Mouse (Mus musculus) hindbrain, embryonic 12.5 days (tissue): Measurements from ENCODE around the gene BC025920. TPM values are rescaled to one million over a fixed set of nuclear protein-coding genes. Genes with fewer than 3 reads are reported as not detected.
A peak's percentile ranks its signal among the peaks of the same experiment; 100 is the strongest.
"Not testable (repeated sequence)": the region's sequence is repeated elsewhere in the genome, so short reads cannot be mapped to it uniquely, and the experiment has no call there.

Experiments used
- ATAC-seq: fragments of 200-750 bp; cut with Nextera tagmentation; 2 replicates; pipeline ENCODE4 v1.8.0; 2017; ENCODE audit warnings: moderate TSS enrichment; ENCODE audit not compliant: low FRiP score
- H3K27ac ChIP-seq: fragments of 300-500 bp; sonication (generic); 2 replicates; pipeline ENCODE4 v1.5.1; 2016; ENCODE audit warnings: mild to moderate bottlenecking
- H3K27me3 ChIP-seq: fragments of 300-500 bp; sonication (generic); 2 replicates; pipeline ENCODE4 v1.6.1; 2016; ENCODE audit warnings: mild to moderate bottlenecking
- H3K36me3 ChIP-seq: fragments of 300-500 bp; sonication (generic); 2 replicates; pipeline ENCODE4 v1.6.1; 2016; ENCODE audit warnings: mild to moderate bottlenecking
- H3K4me1 ChIP-seq: fragments of 300-500 bp; sonication (generic); 2 replicates; pipeline ENCODE4 v1.6.1; 2016
- H3K4me2 ChIP-seq: fragments of 300-500 bp; sonication (generic); replicated peaks from 2 replicates; pipeline ENCODE4 v1.6.1; 2016; ENCODE audit warnings: mild to moderate bottlenecking
- H3K4me3 ChIP-seq: fragments of 300-500 bp; sonication (generic); 2 replicates; pipeline ENCODE4 v1.5.1; 2016; ENCODE audit warnings: mild to moderate bottlenecking
- H3K9ac ChIP-seq: fragments of 300-500 bp; sonication (generic); 2 replicates; pipeline ENCODE4 v1.6.1; 2016; ENCODE audit warnings: mild to moderate bottlenecking, moderate library complexity
- H3K9me3 ChIP-seq: fragments of 300-500 bp; sonication (generic); replicated peaks from 2 replicates; pipeline ENCODE4 v1.6.1; 2016; ENCODE audit warnings: mild to moderate bottlenecking
- WGBS: fragments of 180-500 bp; shearing (Covaris S2); methylation state at CpG from one replicate; pipeline ENCODE4 v1.1.7; 2016; 5-methylcytosine and 5-hydroxymethylcytosine counted together
- polyA plus RNA-seq: library from polyadenylated mRNA; unstranded; fragments of >200 nt; fragmentation: Nextera tagmentation; extraction: Ambion mirVana; gene quantifications from 2 replicates; pipeline ENCODE4 v1.2.1, GENCODE M21; 2016

BC025920 gene
- polyA plus RNA-seq, 1 experiment from 2014 or later, result 1.2 TPM

GRCm38 (mm10) chr10:81640825-81641224, 34.8 kb downstream of the BC025920 start:
- H3K27ac ChIP-seq, H3K27me3 ChIP-seq, H3K4me2 ChIP-seq, H3K36me3 ChIP-seq, H3K4me3 ChIP-seq, H3K9ac ChIP-seq, ATAC-seq, H3K9me3 ChIP-seq: not testable (repeated sequence)
- peaks cover 26% of the 10 kb centered on the region for H3K4me1 ChIP-seq
- 51% methylated on average over 4 of the region's 4 CpGs for WGBS

- Histone ChIP-seq H3K9me3 (no peaks in the 10 kb centered on the region), H3K4me1 (peaks cover 26% of the 10 kb centered on the region), H3K9ac (no peak overlapping the region), H3K27me3 (no peaks in the 10 kb centered on the region), H3K36me3 (no peaks in the 10 kb centered on the region), H3K4me2 (no peak overlapping the region), H3K27ac (no peak overlapping the region), H3K4me3 (no peak overlapping the region)
- 89% methylated on average over 2 of the region's 2 CpGs for WGBS
- no peak for ATAC-seq
These were observed 35.5 kb downstream of the BC025920 start for GRCm38 (mm10) chr10:81641566-81641965.

DNA sequence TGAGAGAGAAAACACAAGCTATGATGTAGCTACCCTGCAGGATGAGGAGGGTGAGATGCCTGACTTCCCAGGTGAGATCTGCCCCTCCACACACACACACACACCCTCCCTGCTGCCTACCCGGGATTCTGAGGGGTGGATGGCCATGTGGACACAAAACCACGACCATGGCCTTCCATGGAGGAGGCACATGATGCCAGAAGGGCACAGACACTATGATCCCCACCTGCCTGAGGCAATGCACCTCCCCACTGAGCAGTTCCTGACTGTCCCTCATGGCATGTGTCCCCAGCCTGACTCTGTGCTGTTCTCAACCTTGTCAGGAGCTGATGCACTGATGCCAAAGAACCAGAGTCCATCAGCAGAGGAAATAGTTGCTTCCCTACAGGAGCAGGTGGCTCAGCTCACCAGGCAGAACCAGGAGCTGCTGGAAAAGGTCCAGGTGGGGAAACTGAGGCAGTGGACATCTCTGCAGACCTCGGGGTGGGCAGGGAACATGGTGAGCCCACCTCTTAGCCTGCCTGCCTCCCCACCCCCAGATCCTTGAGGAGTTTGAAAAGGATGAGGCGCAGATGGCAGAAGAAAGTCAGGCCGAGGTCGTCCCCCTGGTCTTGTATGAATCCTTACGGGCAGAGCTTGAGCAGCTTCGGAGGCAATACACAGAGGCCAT, 36.0 kb downstream of the BC025920 start:
- no peaks in the 10 kb centered on the region for H3K9me3 ChIP-seq
- H3K9ac ChIP-seq, result peak overlapping the region; percentile 92
- H3K27ac ChIP-seq, result no peak overlapping the region
- H3K4me1 ChIP-seq, result peaks cover 26% of the 10 kb centered on the region
- 75% methylated on average over 8 of the region's 8 CpGs for WGBS
- peak overlapping the region; percentile 61 for H3K4me3 ChIP-seq
- ATAC-seq, result no peak
- no peaks in the 10 kb centered on the region for H3K36me3 ChIP-seq
- H3K27me3 ChIP-seq, result no peaks in the 10 kb centered on the region; the same call in 1 of the 2 replicates
- H3K4me2 ChIP-seq, result peak overlapping the region; percentile 81

GRCm38 (mm10) chr10:81642648-81643448, 36.8 kb downstream of the BC025920 start:
- no peaks in the 10 kb centered on the region; the same call in 1 of the 2 replicates for H3K27me3 ChIP-seq
- ATAC-seq, result peak; percentile 63; the same call in 1 of the 2 replicates
- H3K27ac ChIP-seq, result peak overlapping the region; percentile 97
- H3K4me1 ChIP-seq, result peaks cover 26% of the 10 kb centered on the region
- peak overlapping the region; percentile 61 for H3K4me3 ChIP-seq
- peak overlapping the region; percentile 92 for H3K9ac ChIP-seq
- H3K36me3 ChIP-seq, result no peaks in the 10 kb centered on the region
- H3K9me3 ChIP-seq, result no peaks in the 10 kb centered on the region
- WGBS, result 22% methylated on average over 24 of the region's 24 CpGs
- peak overlapping the region; percentile 81 for H3K4me2 ChIP-seq

DNA sequence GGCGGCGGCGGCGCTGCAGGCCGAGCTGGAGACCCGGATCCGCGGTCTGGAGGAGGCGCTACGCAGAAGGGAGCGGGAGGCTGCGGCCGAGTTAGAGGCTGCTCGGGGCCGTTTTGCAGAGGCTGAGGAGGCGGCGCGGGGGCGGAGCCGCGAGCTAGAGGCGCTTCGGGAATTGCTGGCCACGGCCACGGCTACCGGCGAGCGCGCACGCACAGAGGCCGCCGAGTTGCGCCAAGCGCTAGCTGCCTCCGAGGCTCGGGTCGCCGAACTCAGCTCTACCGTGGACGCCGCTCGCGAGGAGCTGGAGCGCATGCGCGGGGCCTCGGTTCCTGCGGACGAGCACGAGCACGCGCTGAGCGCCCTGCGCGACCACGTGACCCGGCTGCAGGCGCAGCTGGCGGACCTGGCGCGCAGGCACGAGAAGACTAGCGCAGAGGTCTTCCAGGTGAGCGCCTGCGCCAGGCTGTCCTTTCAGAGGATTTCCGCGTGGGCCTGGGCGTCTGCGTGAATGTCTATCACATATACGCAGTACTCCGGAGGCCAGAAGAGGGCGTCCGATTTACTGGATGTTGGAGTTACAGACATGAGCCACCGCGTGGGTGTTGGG, 37.5 kb downstream of the BC025920 start:
- Histone ChIP-seq H3K9me3 (no peaks in the 10 kb centered on the region), H3K36me3 (no peaks in the 10 kb centered on the region), H3K9ac (peak overlapping the region; percentile 92), H3K4me3 (peak overlapping the region; percentile 61), H3K4me1 (peaks cover 26% of the 10 kb centered on the region), H3K27ac (peak overlapping the region; percentile 97), H3K27me3 (no peaks in the 10 kb centered on the region; the same call in 1 of the 2 replicates), H3K4me2 (peak overlapping the region; percentile 81)
- WGBS, result under 1% methylated on average over 74 of the region's 75 CpGs
- peak; percentile 90 for ATAC-seq

DNA sequence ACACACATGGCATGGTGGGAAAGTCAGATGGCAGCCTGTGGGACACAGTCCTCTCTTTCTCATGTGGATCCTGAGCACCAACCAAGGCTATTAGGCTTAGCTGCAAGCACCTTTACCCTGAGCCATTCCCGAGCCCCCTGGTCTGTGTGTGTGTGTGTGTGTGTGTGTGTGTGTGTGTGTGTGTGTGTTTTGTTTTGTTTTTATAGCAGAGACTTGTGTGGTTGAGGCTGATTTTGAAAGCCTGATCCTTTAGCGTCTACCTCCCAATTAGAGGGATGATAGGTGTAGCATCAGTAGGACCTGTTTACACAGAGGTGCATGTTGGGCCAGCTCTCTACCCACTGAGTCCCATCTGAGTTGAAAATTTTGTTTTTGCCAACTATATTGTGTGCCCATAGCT, 38.1 kb downstream of the BC025920 start:
- H3K4me3 ChIP-seq, result peak overlapping the region; percentile 61
- WGBS, result 72% methylated on average over 2 of the region's 2 CpGs
- H3K9me3 ChIP-seq, result no peaks in the 10 kb centered on the region
- H3K27me3 ChIP-seq, result no peaks in the 10 kb centered on the region; the same call in 1 of the 2 replicates
- peak; percentile 20; the same call in 1 of the 2 replicates for ATAC-seq
- H3K27ac ChIP-seq, result peak overlapping the region; percentile 97
- H3K36me3 ChIP-seq, result no peaks in the 10 kb centered on the region
- H3K9ac ChIP-seq, result peak overlapping the region; percentile 92
- peak overlapping the region; percentile 81 for H3K4me2 ChIP-seq
- peaks cover 26% of the 10 kb centered on the region for H3K4me1 ChIP-seq

GRCm38 (mm10) chr10:81644716-81645115, 38.6 kb downstream of the BC025920 start:
- peak overlapping the region; percentile 81; the same call in 1 of the 2 replicates for H3K4me2 ChIP-seq
- no peaks in the 10 kb centered on the region for H3K9me3 ChIP-seq
- no peaks in the 10 kb centered on the region for H3K36me3 ChIP-seq
- ATAC-seq, result no peak
- no peak overlapping the region for H3K4me3 ChIP-seq
- no peaks in the 10 kb centered on the region; the same call in 1 of the 2 replicates for H3K27me3 ChIP-seq
- 90% methylated on average over 18 of the region's 18 CpGs for WGBS
- H3K27ac ChIP-seq, result no peak overlapping the region
- H3K9ac ChIP-seq, result no peak overlapping the region
- peaks cover 26% of the 10 kb centered on the region for H3K4me1 ChIP-seq

DNA sequence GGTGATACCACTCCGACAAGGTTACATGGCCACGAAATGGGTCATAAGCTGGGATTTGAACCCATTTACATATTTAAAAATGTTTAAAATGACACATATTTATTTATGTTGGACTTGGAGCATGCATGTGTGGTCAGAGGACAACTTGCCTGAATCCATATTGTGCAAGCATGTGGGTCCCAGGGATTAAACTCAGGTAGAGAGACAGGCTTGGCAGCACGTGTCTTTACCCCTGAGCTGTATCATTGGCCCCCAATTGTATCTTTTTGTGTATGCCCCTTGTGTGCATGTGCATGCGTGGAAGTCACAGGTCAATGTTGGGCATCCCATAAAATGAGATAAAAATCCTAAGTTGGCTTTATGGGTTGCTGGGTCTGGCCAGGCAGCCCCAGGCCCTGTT, 39.3 kb downstream of the BC025920 start:
- Histone ChIP-seq H3K4me2 (no peak overlapping the region), H3K4me3 (no peak overlapping the region), H3K9me3 (peaks cover under 1% of the 10 kb centered on the region; the same call in 1 of the 2 replicates), H3K27me3 (no peaks in the 10 kb centered on the region; the same call in 1 of the 2 replicates), H3K9ac (no peak overlapping the region), H3K4me1 (peaks cover 28% of the 10 kb centered on the region), H3K36me3 (no peaks in the 10 kb centered on the region), H3K27ac (no peak overlapping the region)
- ATAC-seq, result no peak
- 90% methylated on average over 4 of the region's 4 CpGs for WGBS

DNA sequence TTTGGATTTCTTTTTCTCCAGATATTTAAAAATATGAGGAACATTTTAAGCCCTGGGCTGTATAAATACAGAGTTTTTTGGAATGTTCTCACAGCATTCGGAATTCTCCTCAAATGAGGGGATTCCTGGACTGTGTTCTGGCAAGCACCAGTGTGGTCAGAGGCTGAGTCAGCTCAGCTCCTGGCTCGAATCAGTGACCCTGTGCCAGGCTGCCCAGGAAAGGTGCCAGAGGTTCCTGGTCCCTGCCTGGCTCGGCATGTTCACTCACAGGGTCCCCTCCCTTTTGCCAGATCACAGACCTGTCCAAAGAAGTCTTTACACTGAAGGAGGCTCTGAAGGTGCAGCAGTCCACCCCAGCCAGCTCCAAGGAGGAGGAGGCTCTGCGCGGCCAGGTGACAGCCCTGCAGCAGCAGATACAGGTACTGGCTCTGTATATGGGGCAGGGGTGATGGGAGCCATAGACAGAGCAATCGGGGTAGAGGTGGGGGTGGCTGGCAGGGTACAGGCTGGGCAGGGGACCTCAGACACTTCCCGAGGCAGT, 40.0 kb downstream of the BC025920 start:
- Histone ChIP-seq H3K9me3 (peaks cover 8% of the 10 kb centered on the region; the same call in 1 of the 2 replicates), H3K4me1 (peaks cover 27% of the 10 kb centered on the region)
- WGBS, result 79% methylated on average over 7 of the region's 7 CpGs

DNA sequence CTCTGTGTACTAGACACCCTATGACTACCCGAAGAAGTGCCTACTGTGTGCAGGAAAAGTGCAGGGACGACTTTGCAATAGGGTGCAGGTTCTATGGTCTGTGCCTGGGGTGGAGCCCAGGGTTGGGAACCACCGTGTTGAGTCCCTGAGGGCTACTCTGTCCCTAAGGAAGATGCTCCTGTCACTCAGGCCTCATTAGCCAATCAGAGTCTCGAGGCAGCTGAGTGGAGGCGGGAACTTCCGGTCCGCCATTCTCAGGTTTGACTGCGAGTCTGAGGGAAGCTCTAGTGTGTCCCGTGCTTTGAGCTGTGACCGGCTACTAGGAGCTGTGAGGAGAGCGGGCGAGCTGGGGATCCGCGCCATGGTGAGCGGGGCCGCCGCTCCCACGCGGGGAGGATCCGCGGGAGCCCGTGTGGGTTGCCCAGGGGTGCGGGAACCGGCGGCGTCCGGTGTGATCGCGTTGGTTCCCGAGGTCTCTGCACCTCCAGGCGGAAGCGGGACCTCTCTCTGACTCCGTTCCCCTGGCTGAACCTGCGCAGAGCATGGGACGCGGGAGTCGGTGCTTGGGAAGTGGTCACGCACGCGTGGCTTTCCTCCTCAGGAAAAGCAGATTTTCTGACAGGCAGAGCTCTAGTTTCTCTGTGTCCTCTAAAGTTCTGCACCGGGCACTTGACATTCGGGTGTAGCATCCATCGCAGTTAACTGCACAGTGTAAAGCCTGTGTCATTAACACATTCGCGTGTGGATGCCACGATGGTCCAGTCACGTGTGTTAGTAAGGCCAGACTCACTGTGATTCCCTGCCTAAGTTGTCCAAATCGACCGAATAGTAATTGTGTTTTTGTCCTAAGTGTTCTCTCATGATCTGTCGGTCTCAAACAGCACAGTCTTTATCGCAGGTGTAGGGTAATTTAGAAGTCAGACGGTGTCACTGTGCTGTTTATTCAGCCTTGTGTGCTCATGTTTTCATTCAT, 43.0 kb downstream of the BC025920 start, which contains the start of gene Gm10778:
Gene Gm10778 (plus strand): TSS at position 257 of the 973 bp plus-strand sequence.
- Histone ChIP-seq H3K4me2 (peak within 1 kb of the TSS; percentile 65), H3K36me3 (peaks cover 24% of the 10 kb centered on the region), H3K27ac (peak within 1 kb of the TSS; percentile 84), H3K4me3 (peak within 1 kb of the TSS; percentile 54), H3K9me3 (peaks cover 22% of the 10 kb centered on the region), H3K9ac (peak within 1 kb of the TSS; percentile 75)
- peak; percentile 95 for ATAC-seq
- not testable (repeated sequence) for H3K4me1 ChIP-seq, H3K27me3 ChIP-seq
- WGBS, result 3% methylated on average over 39 of the region's 52 CpGs

More for the DNA sequence above, 40.0 kb downstream of the BC025920 start:
- Histone ChIP-seq H3K27me3 (no peaks in the 10 kb centered on the region; the same call in 1 of the 2 replicates), H3K9ac (no peak overlapping the region), H3K36me3 (peaks cover 4% of the 10 kb centered on the region; the same call in 1 of the 2 replicates), H3K27ac (no peak overlapping the region), H3K4me3 (no peak overlapping the region), H3K4me2 (no peak overlapping the region)
- ATAC-seq, result no peak

- 96% methylated on average over 10 of the region's 10 CpGs for WGBS
These were observed 49.1 kb downstream of the BC025920 start for GRCm38 (mm10) chr10:81655178-81655577.

More at GRCm38 (mm10) chr10:81655178-81655577, 49.1 kb downstream of the BC025920 start:
- no peaks in the 10 kb centered on the region for H3K4me1 ChIP-seq
- peaks cover 58% of the 10 kb centered on the region for H3K9me3 ChIP-seq
- H3K4me3 ChIP-seq, result no peak overlapping the region
- H3K27me3 ChIP-seq, result no peaks in the 10 kb centered on the region
- H3K36me3 ChIP-seq, result peaks cover 56% of the 10 kb centered on the region
- H3K9ac ChIP-seq, result no peak overlapping the region
- ATAC-seq, result no peak
- H3K27ac ChIP-seq, result no peak overlapping the region
- no peak overlapping the region for H3K4me2 ChIP-seq
